Mouse (Mus musculus) induced T-regulatory cell, adult 2 months (primary cell): ENCODE results near the gene Hist1h2ap.
"Not testable (repeated sequence)": the region's sequence is repeated elsewhere in the genome, so short reads cannot be mapped to it uniquely, and the experiment has no call there.

Source experiments
- DNase-seq: peaks from one replicate; pipeline ENCODE4 v3.0.0-alpha.2; 2012; ENCODE audit warnings: low read depth

The Hist1h2ap gene

DNA sequence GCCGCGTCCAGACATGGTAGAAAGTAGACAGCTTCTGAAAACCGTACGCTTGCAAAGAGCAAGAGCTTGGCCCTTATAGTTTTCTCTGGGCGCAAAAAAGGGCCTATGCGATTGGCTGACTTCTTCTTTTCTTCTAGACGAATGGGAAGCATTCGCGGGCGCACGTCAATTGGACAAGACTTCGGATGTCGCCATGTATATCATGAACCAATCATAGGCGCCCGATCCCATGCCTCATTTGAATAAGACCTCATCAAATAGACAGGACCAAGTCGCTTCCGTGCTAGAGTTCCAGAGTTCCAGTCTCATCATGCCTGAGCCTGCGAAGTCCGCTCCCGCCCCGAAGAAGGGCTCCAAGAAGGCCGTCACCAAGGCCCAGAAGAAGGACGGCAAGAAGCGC is at the start of gene Hist1h2ap, which contains the start of gene Hist1h2br:
Gene Hist1h2ap (minus strand): TSS at position 47 of the 400 bp plus-strand sequence.
Gene Hist1h2br (plus strand): TSS at position 283 of the 400 bp plus-strand sequence.
- not testable (repeated sequence) for DNase-seq

DNA sequence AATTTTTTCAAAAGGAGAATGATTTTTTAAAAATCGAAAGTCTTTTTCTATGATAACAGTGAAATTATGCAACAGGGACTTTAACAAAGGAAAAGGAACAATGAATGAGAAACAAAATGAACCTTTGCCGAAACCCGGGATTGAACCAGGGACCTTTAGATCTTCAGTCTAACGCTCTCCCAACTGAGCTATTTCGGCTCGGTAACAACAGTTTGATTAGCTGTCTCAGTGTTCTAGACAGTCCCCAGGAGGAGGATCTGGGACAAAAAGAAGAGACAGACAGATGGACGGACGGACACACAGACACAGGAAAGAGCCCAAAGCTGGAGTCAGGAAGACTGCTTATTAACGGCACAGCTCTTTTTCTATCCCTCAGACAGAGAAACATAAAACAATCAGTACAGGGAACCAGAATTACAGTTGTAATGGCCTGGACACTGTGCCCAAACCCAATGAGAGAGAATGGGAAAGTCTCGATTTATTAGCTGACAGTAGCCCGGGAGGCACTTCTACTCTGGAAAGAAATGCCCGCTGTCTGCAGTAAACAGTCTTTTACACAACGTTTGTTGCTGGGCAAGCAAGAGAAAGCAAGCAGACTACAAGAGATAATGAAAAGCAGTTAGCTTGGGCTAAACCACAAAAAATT is 49.6 kb upstream of the Hist1h2ap start:
- peak; percentile 51 for DNase-seq

DNA sequence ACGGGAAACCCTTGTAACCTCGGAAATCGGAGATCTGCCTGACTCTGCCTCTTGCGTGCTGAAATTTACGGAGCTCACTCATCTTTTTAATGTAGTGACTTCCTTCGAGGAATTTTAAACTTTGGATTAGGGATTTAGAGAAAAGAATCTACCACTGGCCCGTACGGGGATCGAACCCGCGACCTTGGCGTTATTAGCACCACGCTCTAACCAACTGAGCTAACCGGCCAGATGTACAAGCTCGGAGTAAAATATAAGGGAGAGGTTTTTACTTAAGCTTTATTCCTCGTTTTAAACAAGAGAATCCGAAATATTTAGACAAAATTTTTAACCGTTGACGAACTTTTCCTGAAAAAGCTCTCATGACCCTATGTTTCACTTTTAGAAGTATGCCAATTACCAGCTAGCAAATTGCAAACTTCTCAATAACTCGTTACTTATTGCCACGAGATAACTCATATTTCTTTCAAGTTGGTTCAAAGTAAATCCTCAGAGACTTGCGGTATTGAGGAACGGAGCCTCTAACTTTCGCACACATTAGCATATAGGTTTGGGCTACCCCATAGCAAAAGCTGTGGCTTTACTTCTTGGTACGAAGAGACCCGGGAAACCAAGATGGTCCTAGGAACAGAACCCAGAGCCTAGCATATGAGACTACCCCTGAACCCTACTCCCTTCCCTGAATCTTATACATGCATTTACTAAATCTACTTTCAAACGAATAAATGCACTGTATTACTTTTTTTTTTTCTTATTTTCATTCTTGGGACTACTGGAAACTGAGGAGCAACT is 48.8 kb upstream of the Hist1h2ap start:
- DNase-seq: peak; percentile 53

DNA sequence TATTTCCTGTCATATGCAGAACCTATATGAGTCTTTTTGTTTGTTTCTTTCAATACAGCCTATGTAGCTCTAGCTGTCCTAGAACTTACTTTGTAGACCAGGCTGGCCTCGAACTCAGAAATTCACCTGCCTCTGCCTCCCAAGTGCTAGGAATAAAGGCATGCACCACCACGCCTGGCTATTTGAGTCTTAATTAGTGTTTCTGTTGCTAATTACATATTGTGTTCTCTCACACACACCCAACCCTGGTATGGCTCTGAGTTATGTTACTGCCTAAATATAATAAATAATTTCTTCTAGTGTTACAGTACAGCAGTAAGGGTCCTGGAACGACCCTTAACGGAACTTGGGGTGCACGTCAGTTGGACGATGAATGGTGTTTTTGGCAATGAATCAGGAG is 47.4 kb upstream of the Hist1h2ap start:
- no peak for DNase-seq

DNA sequence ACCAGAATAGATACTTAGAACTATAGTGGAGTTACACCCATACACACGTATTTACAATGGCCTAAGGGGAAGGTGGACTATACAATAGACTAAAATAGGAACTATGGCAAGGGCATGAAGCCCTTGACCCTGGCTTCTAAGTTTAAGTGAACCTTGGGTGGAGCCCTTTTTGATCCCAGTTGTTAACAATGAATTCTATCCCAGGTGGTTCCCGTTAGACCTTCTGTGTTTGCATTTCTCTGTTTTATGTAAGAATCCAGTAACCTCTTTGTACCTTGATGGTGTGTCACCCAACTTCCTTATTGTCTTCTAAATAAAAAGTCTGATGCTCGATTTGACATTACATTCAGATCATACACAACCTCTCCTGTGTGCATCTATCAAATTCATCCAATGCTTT is 32.2 kb upstream of the Hist1h2ap start:
- DNase-seq: not testable (repeated sequence)

DNA sequence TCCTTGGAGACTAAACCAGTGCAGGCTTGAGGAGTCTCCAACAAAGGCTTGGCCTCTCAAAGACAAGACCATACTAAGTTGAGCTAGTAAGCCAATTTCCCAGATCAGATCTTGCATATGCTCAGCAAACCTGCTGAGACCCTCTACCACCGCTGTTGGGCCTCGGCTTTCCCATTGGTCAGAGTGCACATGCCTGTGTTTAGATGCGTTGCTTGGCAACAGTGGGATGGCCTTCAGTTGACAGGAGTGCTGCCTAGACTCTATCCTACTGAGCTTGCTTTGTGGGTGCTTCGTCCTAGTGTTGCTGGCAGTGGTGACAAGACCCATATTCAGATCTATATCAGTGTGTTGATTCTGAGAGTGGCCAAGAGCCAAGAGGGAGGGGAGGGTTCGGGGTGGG is 28.3 kb upstream of the Hist1h2ap start:
- DNase-seq: no peak

DNA sequence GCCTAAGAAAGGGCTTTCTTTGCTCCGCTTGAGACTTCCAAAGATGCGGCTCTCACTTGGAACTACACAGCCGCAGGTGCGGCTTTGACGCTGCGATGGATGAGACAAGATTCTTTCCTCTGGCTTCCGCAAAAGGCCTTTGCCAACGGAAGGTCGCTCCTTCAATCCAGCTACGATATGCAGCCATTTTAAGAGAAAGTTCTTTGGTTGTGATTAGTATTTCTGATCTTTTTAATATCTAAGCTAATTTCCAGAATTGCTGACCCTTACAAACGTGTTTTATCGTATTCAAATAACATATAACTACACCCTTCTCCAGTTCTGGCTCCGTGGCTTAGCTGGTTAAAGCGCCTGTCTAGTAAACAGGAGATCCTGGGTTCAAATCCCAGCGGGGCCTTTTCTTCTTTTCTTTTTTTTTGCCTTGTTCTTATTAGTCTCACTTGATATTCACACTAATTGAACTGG is 22.4 kb upstream of the Hist1h2ap start:
- DNase-seq: peak; percentile 57

DNA sequence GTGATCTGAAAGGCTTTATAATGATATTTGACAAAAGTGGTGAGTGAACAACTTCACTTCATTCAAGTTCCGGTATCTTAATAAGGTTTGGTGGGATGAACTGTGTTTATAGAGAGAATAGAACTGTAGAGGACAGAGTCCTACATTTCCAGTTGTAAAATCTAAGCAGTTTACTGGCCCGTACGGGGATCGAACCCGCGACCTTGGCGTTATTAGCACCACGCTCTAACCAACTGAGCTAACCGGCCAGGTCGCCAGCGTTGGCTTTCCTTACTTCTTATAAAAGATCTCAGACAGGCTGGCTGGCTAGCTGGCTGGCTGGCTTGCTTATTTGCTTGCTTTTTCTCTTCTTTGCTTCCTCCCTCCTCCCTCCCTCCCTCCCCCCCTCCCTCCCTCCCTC is 21.8 kb upstream of the Hist1h2ap start:
- DNase-seq: peak; percentile 65

DNA sequence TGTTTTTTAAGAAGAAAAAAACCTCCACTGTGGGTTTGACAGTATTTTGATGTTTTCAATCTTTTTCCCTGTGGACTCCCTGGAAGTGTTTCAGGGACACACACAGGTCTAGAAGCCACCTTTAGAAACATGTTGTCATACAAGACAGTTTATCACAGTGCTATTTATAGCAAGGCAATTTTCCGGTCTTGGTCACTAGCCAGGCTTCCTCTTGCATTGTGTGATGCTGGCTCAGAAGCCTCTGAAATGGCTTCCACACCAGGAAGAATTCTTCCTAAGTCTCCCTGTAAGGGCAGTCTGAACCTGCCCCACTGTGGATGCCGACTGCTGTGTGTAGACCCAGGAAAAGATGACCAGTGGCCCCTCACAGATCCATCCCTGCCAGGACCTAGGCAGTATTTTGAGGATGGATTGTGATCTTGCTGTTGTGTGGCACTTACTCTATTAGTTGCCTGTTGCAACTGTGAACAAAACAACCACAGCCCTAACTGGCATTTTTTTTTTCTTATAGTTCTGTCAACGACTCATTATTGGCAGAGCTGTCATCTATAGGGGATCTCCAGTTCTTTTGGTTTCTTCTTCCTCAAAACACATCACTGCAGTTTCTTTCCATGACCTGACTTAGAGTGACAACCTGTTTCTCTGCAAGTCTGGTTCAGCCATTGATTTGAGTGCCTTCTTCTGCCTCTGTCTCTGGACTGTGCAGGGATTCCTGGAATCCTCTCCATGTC is 19.1 kb upstream of the Hist1h2ap start:
- DNase-seq: peak; percentile 36

DNA sequence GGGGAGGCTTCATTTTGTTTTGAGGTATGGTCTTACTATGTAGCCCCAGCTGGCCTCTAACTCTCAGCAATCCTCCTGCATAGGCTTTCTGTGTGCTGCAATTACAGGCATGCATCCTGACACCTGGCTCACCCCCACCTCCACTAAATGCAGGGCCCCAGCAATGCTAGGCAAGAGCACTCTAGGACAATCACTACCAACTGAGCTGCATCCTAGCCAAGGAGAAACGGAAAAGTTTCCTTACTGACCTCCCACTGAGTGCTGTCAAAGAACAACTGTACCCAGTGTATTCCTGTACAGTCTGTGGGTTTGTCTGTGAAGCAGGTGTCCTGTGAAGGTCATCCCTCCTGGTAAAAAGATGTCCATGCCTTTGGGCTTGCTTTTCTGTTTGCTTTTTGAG is 17.4 kb upstream of the Hist1h2ap start:
- DNase-seq: not testable (repeated sequence)

DNA sequence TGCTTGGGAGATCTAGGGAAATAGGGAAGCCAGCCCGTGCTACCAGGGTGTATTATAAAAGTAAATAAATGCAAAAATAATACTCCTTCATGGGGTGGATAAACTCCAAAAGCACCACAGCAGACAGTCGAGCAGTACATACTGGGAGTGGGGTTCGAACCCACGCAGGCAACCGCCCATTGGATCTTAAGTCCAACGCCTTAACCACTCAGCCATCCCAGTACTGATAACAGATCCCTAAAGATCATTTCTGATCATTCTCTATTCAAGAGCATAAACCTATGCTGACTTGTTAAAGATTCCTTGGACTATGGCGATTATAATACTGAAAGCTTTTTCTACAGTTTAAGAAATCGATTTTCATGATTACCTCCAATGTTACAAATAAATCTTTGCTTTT is 14.6 kb upstream of the Hist1h2ap start:
- DNase-seq: no peak

DNA sequence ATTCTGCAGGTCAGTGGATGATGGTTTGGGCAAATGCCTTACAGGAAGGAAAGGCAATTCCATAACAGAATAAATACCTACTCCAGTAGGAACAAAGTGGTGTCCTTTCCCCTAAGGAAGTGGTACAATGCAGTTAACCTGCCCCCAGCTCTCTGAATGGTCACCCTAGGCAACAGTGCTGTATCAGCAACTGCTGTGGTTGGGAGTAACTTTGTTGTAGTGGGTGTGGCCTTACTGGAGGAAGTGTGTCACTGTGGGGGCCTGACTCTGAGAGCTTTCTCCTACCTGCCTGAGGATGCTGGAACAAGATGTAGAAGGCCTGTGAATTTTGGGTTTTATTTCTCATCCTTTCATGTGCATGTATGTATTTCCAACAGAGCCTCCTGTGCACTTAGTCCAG is 13.0 kb upstream of the Hist1h2ap start:
- not testable (repeated sequence) for DNase-seq

DNA sequence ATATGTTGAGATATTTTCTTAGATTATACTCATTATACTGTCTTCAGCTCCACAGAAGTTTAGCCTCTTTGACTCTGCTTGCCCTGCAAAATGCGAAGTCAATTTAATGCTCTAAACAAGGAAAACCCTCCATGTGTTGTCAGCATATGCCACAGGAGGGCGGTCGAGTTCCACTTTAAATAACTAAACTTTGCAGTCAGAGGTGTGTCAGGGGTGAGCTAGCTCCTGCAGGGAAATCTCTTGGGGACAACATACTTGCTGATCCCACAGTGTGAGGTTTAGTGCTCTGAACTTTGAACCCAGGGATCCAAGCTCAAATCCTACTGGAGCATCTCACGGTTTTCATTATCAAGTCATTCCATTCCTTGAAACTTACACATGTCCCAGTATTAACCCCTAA is 7.2 kb upstream of the Hist1h2ap start:
- not testable (repeated sequence) for DNase-seq

DNA sequence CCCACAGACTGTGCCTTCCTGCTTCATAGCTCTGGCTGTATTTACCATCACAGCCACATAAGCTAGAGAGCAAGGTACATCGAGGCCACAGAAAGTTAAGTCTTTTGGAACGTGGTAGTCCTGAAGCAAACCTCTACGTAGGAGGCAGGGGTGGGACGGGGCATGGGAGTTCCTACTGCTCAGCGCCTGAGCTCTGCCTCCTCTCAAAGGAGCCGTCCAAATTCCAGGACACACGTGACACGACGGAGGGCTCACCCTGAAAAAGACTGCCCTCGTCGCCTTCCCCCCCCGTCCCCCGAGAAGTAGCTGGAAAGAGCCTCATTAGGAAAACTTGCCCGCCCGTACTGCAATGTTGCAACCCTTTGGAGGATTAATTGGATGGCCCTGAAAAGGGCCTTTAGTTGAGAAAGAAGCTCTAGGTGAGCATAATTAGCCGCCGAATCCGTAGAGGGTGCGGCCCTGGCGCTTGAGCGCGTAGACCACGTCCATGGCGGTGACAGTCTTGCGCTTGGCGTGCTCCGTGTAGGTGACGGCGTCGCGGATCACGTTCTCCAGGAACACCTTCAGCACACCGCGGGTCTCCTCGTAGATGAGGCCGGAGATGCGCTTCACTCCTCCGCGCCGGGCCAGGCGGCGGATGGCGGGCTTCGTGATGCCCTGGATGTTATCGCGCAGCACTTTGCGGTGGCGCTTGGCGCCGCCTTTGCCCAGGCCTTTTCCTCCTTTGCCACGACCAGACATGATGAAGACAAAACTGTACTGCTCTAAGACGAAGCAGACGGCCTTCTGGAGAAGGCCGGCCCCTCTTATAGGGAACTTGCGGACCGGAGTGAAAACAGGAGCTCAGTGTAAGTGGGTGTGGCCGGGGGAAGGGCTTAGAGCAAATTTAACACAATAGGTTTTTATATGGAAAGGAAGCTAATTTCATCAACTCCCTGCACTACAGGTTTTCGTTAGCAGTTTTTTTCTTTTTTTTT is 1.6 kb downstream of the Hist1h2ap start, which contains the start of gene Hist1h4n:
Gene Hist1h4n (minus strand): TSS at position 779 of the 977 bp plus-strand sequence.
- not testable (repeated sequence) for DNase-seq

DNA sequence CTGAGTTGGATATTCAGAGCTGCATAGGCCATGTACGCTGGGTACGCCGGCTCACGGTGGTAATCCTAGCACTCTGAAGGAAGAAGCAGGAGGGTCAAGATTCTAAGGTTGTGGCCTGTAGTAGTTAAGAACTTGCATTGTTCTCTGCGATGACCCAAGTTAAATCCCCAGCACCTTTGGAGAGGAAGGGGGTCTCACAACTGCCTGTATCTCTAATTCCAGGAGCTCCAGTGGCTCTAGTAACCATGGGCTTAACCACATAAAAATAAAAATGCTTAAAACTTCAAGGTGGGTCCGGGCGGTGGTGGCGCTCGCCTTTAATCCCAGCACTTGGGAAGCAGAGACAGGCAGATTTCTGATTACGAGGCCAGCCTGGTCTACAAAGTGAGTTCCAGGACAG is 3.0 kb downstream of the Hist1h2ap start:
- peak; percentile 11 for DNase-seq

DNA sequence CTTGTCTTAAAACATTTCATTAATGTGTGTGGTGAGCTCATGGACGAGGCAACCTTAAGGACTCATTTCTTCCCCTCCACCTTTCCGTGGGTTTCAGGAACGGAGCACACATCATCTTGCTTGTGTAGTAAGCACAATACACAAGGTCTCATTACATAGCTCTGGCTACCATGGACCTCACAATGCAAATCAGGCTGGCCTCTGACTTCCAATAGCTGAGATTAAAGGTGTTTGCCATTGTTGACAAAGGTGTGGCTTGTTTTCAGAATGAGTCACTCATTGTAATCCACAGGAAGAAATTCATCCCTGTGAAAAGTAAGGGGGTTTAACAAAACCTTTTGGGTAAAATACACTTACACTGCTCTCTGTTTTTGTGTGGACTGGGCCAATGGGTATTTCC is 4.8 kb downstream of the Hist1h2ap start:
- DNase-seq: peak; percentile 35

DNA sequence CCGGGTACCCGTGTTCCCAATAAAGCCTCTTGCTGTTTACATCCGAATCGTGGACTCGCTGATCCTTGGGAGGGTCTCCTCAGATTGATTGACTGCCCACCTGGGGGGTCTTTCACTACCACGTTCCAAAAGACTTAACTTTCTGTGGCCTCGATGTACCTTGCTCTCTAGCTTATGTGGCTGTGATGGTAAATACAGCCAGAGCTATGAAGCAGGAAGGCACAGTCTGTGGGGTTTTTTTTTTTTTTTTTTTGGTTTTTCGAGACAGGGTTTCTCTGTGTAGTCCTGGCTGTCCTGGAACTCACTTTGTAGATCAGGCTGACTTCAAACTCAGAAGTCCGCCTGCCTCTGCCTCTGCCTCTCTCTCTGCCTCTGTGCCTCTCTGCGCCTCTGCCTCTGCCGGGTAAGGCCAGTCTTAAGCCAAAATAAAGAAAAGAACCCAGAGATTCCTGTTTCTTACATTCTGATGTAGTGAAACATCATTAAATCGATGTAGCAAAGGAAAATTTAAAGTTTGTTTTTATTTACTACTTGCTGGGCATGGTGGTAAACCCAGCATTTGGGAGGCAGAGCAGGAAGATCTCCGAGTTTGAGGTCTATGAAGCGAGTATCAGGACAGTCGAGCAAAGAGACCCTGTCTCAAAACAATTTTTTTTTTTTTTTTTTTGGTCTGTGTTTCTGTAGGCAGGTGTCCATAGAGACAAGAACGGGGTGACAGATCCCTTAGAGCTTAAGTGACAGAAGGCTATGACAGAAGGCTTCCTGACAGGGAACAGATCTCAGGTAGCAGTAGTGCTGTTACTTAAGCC is 13.0 kb downstream of the Hist1h2ap start:
- DNase-seq: not testable (repeated sequence)

DNA sequence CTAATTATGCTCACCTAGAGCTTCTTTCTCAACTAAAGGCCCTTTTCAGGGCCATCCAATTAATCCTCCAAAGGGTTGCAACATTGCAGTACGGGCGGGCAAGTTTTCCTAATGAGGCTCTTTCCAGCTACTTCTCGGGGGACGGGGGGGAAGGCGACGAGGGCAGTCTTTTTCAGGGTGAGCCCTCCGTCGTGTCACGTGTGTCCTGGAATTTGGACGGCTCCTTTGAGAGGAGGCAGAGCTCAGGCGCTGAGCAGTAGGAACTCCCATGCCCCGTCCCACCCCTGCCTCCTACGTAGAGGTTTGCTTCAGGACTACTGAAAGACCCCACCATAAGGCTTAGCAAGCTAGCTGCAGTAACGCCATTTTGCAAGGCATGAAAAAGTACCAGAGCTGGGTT is 21.2 kb downstream of the Hist1h2ap start:
- not testable (repeated sequence) for DNase-seq

DNA sequence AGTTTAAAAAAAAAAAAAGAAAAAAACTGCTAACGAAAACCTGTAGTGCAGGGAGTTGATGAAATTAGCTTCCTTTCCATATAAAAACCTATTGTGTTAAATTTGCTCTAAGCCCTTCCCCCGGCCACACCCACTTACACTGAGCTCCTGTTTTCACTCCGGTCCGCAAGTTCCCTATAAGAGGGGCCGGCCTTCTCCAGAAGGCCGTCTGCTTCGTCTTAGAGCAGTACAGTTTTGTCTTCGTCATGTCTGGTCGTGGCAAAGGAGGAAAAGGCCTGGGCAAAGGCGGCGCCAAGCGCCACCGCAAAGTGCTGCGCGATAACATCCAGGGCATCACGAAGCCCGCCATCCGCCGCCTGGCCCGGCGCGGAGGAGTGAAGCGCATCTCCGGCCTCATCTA is 21.8 kb downstream of the Hist1h2ap start, which contains the start of gene Hist1h4m:
Gene Hist1h4m (plus strand): TSS at position 208 of the 400 bp plus-strand sequence.
- not testable (repeated sequence) for DNase-seq

DNA sequence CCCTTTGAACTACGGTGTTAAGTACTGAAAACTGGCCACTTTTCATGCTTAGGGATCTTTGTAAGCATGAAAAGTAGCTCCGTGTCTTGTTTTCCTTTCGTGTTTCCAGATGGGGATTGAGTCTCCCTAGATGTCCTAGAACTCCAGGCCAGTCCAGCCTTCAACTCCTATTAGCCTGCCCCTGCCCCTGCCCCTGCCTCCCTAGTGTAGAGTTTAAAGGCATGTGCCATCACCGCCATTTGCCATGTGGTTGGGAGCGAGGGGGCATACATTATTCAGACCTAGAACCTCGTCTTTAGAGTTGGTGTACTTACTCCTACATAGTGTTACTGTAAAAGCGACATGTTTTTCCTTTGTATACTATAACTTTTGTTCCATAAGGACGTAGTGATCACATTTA is 22.2 kb downstream of the Hist1h2ap start:
- not testable (repeated sequence) for DNase-seq
